Mouse (Mus musculus) macrophage (primary cell): ENCODE data around the gene Tmco4. TPM values are rescaled to one million over a fixed set of nuclear protein-coding genes. Genes with fewer than 3 reads are reported as not detected.

Experiments
- H3K27ac ChIP-seq: fragments of 350-480 bp; formaldehyde crosslinking; 2 replicates; pipeline ENCODE4 v1.9.0; 2021
- H3K36me3 ChIP-seq: fragments of 350-480 bp; formaldehyde crosslinking; 2 replicates; pipeline ENCODE4 v1.9.0; 2021; ENCODE audit errors: inconsistent target
- H3K4me3 ChIP-seq: fragments of 350-480 bp; formaldehyde crosslinking; 2 replicates; pipeline ENCODE4 v1.9.0; 2021; ENCODE audit errors: inconsistent target
- H3K79me2 ChIP-seq: fragments of 350-480 bp; formaldehyde crosslinking; 2 replicates; pipeline ENCODE4 v1.9.0; 2021; ENCODE audit errors: inconsistent target
- WGBS: methylation state at CpG from one replicate; pipeline ENCODE4 v1.1.7; 2026; ENCODE audit warnings: inconsistent platforms; ENCODE audit not compliant: missing documents; 5-methylcytosine and 5-hydroxymethylcytosine counted together
- polyA plus RNA-seq: library from polyadenylated mRNA; stranded (reverse); fragments of 250-400 nt; gene quantifications from 3 replicates; pipeline ENCODE4 v1.2.4, GENCODE M21; 2018; ENCODE audit warnings: inconsistent platforms

Gene Tmco4
- polyA plus RNA-seq, 1 experiment from 2014 or later = 8.7 TPM

DNA sequence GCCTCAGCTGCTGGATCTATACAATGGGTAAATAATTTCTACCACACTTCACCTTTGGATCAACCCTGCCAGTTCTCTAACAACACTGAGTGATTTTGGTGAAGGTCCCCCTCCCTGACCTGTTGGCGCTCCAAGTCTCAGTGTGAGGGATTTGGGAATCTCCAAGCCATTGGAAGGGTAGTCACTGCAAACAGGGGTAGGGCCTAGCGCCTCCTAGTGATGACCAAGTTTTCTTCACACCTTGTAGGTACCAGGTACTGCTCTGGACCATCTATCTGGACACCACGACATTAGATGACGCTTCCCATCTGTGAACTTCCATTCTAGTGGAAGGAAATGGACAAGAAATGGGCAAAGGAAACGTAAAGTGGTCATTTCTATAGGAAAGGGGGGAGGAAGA is 103.2 kb downstream of the Tmco4 start:
- 28% methylated on average over 5 of the region's 5 CpGs for WGBS
- H3K79me2 ChIP-seq = no peaks in the 10 kb centered on the region
- H3K4me3 ChIP-seq = no peak overlapping the region
- no peaks in the 10 kb centered on the region for H3K36me3 ChIP-seq
- no peak overlapping the region for H3K27ac ChIP-seq

DNA sequence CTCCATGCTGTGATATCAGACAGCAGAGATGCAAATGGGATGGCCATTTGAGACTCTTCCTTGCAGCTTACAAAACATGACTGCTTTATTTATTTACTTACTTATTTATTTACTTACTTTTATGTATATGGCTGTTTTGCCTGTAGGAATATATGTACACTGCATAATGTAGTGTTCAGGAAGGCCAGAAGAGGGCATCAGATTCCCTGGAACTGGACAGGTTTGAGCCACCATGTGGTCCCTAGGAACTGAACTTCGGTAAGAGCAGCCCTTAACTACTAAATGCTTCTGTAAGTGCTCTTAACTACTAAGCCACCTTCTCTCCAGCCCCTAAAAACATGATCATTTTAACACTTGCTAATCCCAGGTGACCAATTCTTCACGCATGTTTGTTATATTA is 105.6 kb downstream of the Tmco4 start:
- H3K79me2 ChIP-seq = no peaks in the 10 kb centered on the region
- WGBS = 38% methylated on average over 2 of the region's 2 CpGs
- H3K27ac ChIP-seq = no peak overlapping the region
- H3K36me3 ChIP-seq = no peaks in the 10 kb centered on the region
- H3K4me3 ChIP-seq = no peak overlapping the region

DNA sequence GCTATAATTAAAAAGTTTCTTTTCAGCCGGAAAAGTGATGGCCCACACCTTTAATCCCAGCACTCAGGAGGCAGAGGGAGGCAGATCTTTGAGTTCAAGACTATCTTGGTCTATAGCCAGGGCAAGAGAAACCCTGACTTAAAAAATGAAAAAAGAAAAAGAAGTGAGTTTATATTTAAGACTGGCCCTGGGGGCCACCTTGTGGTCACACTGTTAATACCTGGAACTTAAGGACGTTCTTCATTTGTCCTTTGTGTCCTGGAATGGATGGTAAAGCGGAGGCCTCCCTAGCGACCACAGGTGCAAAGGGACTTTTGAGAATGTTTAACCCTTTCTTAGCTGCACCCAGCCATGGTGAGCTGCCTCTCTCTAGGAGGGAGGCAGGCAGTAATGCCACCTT is 106.0 kb downstream of the Tmco4 start:
- Histone ChIP-seq H3K36me3 (no peaks in the 10 kb centered on the region), H3K79me2 (no peaks in the 10 kb centered on the region), H3K27ac (no peak overlapping the region), H3K4me3 (no peak overlapping the region)
- WGBS = 21% methylated on average over 4 of the region's 4 CpGs

DNA sequence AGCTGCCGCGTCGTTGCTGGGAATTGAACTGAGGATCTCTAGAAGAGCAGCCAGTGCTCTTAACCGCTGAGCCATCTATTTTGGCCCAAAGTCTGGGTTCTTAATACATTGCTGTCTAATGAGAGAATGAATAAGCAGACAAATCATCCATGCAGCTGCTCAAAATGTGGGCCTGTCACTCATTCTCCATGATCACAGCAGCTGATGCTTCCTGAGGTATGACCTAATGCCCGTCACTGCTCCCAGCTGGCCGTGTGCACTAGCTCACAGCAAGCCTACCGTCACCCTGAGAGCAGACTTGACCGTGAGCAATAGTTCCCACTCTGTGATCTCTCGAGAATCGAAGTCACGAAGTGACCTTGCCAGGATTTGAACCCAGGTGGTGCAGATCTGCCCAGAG is 106.8 kb downstream of the Tmco4 start:
- 92% methylated on average over 11 of the region's 11 CpGs for WGBS
- Histone ChIP-seq H3K4me3 (no peak overlapping the region), H3K36me3 (no peaks in the 10 kb centered on the region), H3K27ac (no peak overlapping the region), H3K79me2 (no peaks in the 10 kb centered on the region)

DNA sequence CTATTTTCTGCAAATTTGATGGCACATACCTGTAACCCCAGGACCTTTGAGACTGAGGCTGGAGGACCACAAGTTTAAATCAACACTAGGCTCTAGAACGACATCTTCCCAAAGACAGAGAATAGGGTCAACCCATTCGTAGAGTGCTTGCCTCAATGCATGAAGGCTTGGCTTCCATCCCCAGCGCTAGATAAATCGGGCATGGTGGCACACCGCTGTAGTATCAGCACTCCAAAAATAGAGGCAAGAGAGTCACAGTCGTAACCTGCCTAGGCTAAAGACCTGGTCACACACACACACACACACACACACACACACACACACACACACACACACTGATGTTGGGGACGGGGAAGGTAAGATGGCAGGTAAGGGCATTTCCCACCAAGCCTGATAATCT is 107.6 kb downstream of the Tmco4 start:
- WGBS = 88% methylated on average over 7 of the region's 7 CpGs
- no peak overlapping the region for H3K4me3 ChIP-seq
- no peaks in the 10 kb centered on the region for H3K79me2 ChIP-seq
- H3K36me3 ChIP-seq = no peaks in the 10 kb centered on the region
- H3K27ac ChIP-seq = no peak overlapping the region

DNA sequence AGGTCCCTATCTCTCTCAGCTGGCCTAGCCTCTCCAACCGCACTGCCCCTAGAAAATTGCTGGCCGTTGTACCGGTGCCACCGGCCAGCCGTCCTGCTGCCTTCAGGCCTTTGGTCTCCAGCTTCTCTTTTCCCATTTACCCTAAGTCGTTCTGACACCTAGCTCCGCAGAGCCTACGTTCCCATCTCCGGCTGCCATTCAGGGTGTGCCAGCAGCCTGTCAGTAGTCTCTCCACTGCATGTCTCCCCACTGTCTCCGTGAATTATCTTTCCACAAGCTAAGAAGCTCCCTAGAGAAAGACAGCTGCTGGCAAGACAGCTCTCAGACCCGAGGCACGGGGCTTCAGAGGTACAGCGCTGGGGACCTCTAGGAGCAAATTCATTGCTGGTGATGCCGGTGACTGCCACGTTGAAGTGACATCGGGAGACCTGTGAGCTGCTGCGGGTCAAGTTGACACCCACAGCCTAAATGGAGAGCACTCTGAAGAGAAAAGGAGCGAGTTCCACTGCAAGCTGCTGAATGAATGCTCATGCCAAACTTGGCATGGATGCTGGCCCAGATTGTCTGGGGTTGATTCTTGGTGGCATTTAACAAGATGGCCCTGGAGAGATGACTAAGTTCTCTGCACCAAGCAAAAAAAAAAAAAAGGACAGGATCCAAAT is 108.7 kb downstream of the Tmco4 start:
- Histone ChIP-seq H3K79me2 (no peaks in the 10 kb centered on the region), H3K4me3 (no peak overlapping the region), H3K27ac (no peak overlapping the region), H3K36me3 (no peaks in the 10 kb centered on the region)
- WGBS = 79% methylated on average over 18 of the region's 18 CpGs

DNA sequence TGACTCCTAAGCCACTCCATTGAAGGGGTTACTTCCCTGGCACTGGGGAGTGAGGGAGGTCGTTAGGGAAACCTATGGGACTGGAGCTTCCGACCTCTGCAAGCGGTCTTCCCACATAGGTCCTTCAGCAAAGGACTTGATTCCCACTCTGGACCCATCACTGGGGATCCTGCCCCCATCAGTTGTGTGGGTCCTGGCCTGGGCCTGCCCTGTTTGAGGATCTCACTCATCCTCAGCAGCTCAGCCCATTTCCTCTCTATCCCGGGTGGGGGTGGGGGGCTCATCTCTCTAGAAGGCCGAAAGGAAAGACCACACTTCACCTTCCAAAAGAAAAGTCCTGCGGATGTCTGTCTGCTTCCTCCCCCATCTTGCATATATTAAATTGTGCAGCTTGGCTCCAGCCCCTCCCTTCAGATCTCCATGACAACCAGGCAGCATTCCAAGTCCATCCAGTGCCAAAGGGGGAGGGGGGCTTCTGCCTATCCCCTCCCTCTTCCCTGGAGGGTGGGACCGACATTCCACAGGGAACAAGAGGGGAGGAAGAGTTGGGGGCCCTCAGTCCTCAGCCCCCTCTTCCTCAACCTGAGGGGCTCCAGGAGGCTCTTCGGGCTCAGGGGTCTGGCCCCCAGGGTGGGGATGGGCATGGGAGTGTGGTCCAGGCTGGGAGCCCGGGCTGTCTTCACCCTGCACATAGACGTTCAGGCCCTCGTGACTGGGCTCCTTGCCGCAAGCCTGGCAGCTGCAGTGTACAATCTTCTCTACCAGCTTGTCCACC is 110.3 kb downstream of the Tmco4 start:
- H3K4me3 ChIP-seq = no peak overlapping the region
- no peak overlapping the region for H3K27ac ChIP-seq
- no peaks in the 10 kb centered on the region for H3K79me2 ChIP-seq
- H3K36me3 ChIP-seq = no peaks in the 10 kb centered on the region
- 52% methylated on average over 12 of the region's 12 CpGs for WGBS

DNA sequence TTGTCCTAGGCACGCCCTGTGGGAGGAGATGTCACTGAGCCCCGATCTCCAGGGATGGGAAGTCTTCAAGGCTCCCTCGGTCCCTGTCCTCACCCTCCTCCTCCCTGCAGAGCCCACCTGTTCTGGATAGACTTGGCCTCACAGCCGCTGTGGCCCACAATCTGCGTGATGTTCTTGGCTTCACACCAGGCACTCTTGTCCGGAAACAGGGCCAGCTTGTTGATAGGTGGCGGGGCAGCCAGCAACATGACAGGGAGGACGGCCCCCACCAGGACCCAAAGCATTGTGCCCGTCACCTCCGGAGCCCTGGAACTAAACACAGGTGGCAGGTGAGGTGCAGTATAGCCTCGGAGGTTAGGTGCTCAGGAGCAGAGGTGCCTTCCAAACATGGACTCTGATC is 112.6 kb downstream of the Tmco4 start:
- 71% methylated on average over 11 of the region's 11 CpGs for WGBS
- Histone ChIP-seq H3K27ac (no peak overlapping the region), H3K79me2 (no peaks in the 10 kb centered on the region), H3K4me3 (no peak overlapping the region), H3K36me3 (no peaks in the 10 kb centered on the region)

DNA sequence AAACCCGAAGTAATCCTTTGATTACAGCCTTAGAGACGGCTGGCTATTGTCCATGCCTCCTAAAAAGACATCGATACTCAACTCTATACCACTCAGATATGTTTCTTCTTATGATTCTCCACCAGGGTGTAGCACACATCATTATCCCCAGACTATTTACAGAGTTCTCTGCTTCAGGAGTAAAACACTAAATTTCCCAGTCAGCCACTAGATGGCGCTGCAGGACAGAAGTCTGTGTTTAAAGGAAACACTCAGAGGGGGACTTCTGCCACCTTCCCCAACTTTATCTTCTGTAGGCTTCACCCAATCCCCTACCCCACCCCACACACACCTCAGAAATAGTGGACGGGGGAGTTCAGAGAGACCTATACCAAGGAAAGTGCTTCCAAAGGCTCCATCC is 113.3 kb downstream of the Tmco4 start:
- H3K79me2 ChIP-seq = no peaks in the 10 kb centered on the region
- no peaks in the 10 kb centered on the region for H3K36me3 ChIP-seq
- H3K4me3 ChIP-seq = no peak overlapping the region
- no peak overlapping the region for H3K27ac ChIP-seq
- 16% methylated on average over 5 of the region's 5 CpGs for WGBS

DNA sequence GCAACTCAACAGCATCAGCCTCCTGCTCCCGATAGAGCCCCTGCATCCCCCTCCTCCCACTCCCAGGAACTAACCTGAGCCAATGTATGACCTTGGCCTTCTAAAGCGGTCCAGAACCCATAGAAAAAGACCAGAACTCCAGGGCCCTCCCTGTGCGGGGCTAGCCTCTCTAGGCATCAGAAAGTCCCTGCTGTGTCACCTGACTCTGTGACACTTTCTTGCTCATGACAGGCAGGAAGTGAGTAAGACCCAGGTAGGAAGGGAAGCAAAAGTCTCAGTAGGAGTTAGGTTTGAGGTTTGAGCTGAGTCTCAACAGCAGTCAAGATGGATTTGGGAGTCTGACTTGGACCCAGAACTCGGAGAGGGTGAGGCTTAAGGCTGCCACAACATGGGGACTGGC is 114.3 kb downstream of the Tmco4 start:
- Histone ChIP-seq H3K79me2 (no peaks in the 10 kb centered on the region), H3K27ac (no peak overlapping the region), H3K4me3 (no peak overlapping the region), H3K36me3 (no peaks in the 10 kb centered on the region)
- WGBS = 73% methylated on average over 4 of the region's 4 CpGs

DNA sequence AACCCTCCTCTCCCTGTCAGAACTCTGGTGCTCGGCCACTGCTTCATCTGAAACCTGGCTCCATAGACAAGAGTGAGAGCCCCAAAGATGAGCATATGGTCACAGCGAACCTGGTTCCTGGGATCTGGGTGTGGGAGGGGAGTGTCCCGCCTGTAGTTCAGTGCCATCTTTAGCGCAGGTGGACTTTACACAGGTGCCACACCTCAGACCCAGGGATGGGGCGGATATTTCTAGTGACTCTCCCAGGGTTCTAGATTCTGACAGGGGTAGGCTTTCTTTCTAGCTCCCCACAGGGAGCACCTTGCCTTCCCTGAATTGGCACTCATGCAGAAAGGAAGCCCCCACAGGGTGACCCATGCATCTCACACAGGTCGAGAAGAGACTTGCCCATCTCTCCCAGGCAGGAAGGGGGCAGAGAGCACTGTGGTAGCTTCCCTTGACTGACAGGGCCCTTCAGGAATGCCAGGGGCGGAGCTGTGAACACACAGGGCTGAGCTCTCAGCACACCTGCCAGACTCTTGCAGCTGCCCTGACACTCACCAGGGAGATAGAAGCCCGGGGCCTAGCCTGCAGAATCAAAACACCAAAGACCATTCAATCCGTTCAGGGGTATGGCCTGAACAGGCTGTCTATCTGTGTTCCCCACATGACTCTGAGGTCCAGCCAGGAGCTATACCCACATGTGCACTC is 116.4 kb downstream of the Tmco4 start:
- no peak overlapping the region for H3K4me3 ChIP-seq
- H3K36me3 ChIP-seq = no peaks in the 10 kb centered on the region
- H3K27ac ChIP-seq = no peak overlapping the region
- H3K79me2 ChIP-seq = no peaks in the 10 kb centered on the region
- WGBS = 85% methylated on average over 9 of the region's 9 CpGs

DNA sequence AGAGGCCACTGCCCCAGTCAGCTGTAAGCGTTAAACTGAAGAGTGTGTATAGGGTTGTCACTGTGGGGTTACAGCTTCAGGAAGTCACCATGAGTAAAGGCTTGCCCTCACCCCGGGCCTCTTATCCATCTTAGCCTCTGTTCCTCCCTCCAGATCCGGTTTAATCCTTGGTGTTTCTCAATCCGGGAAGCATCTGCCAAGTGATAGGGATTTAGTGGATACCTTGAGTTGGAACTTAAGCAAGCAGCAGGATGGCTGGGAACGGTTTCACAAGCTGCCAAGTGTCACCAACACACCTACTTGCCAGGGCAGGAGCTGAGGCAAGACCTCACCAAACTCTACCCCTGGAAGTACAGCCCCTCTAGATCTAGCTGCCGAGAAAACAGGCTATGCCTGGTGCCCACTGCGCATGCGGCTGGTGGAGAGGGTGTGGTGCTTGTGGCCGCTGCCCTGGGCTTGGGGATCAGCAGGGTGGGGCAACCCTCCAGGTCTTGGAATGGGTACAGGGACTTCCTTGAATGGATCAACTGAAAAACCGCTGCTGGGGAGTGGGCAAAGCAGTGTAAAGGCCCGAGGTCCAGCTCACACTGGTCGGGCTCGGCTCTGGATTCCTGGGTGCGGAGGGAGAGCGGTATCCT is 117.7 kb downstream of the Tmco4 start:
- Histone ChIP-seq H3K4me3 (no peak overlapping the region), H3K79me2 (no peaks in the 10 kb centered on the region), H3K27ac (no peak overlapping the region), H3K36me3 (no peaks in the 10 kb centered on the region)
- WGBS = 81% methylated on average over 15 of the region's 15 CpGs

DNA sequence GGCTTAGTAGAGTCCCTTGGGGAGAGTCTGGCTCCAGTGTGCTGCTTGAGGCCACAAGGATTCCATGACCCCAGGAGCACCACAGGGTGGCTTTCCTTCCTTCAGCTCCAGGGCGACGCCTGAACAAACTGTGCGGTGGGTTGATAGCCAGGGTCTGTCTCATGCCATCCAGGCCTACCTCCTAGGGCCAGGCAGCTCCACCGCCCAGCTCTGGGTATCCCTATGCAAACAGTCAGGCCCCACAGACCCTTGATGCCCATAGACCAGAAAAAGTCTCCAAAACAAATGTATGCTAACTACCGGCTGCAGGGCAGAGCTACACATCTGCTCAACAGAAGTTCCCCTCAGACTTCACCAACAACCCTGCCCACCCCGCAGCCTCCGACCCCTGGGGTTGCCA is 118.4 kb downstream of the Tmco4 start:
- no peaks in the 10 kb centered on the region for H3K36me3 ChIP-seq
- no peak overlapping the region for H3K4me3 ChIP-seq
- WGBS = 60% methylated on average over 7 of the region's 7 CpGs
- no peaks in the 10 kb centered on the region for H3K79me2 ChIP-seq
- H3K27ac ChIP-seq = no peak overlapping the region

DNA sequence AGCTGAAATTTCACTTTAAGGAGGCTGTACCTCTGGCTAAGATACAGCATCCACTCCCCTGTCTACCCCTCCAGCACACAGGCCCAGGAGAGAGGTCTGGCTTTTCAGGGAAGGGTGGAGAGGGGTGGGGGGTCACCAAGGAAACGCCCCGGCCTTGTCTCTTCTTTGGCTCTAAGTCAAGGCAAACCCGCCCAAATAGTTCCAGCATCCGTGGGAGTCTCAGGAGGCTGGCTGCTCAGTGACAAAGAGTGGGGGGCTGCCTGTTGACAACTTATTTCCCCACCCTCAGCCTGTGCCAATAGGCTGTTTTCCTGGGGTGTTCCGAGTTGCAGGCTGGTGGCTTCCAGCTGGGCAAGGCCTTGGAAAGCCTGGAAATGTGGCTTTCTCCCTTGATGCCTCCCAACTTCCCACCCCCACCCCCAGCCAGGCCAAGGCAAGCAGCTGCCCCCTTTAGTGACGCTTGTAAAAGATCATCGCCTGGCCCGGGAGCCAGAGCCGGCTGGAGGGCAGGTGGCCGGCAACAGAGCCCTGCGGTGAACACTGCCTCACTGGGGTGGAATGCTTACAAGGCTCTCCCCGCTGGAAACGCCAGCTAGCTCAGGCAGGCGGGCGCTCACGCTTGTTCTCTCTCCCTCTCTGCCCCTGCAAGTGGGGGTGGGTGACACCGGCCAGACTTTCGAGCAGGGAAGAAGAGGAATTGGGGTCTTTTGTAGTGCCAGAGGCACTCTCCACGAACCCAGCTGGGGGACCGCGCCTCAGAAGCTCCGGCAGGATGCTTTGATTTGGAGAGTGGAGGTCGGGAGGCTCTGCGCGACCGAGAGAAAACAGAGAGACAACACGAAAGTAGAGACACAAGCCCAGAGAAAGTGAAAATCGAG is 119.0 kb downstream of the Tmco4 start:
- no peaks in the 10 kb centered on the region for H3K36me3 ChIP-seq
- no peak overlapping the region for H3K27ac ChIP-seq
- H3K79me2 ChIP-seq = no peaks in the 10 kb centered on the region
- WGBS = 15% methylated on average over 28 of the region's 28 CpGs
- H3K4me3 ChIP-seq = no peak overlapping the region
